Mouse (Mus musculus) erythroid progenitor cell, adult 5-6 weeks (primary cell): ENCODE data around the gene Kctd2. TPM values are rescaled to one million over a fixed set of nuclear protein-coding genes. Genes with fewer than 3 reads are reported as not detected.
"Not testable (repeated sequence)": the region's sequence is repeated elsewhere in the genome, so short reads cannot be mapped to it uniquely, and the experiment has no call there.

ENCODE experiments used
- ATAC-seq: replicated peaks from 2 replicates; pipeline ENCODE4 v1.8.0; 2016; ENCODE audit warnings: moderate number of reproducible peaks, mild to moderate bottlenecking, moderate TSS enrichment, inconsistent platforms; ENCODE audit not compliant: poor library complexity, low FRiP score, severe bottlenecking
- total RNA-seq, 2 experiments: library from RNA; stranded (forward) in 1 of 2; stranded (reverse) in 1 of 2; fragments of 150-400 nt in 1 of 2; fragments of 186-747, 209-891 nt in 1 of 2; gene quantifications; 2 replicates each; pipeline versions ENCODE4 v1.2.3 to v1.2.4; 2015 to 2017; ENCODE audit warnings: low replicate concordance in 2 of 2

The Kctd2 gene
- total RNA-seq, 2 experiments from 2014 or later: 4.2 to 8.3 TPM

- ATAC-seq: no peak
Observed at GRCm38 (mm10) chr11:115435596-115436337, 15.8 kb downstream of the Kctd2 start.

- no peak for ATAC-seq
Observed at GRCm38 (mm10) chr11:115437571-115438122, 17.7 kb downstream of the Kctd2 start.

- no peak for ATAC-seq
Observed at GRCm38 (mm10) chr11:115439326-115439725, 19.4 kb downstream of the Kctd2 start.

GRCm38 (mm10) chr11:115439906-115440595, 20.1 kb downstream of the Kctd2 start, which contains the start of gene Trim80:
TSS of gene Trim80 (plus strand) at chr11:115440545.
- no peak for ATAC-seq

GRCm38 (mm10) chr11:115441417-115441816, 21.5 kb downstream of the Kctd2 start:
- no peak for ATAC-seq

GRCm38 (mm10) chr11:115446906-115447305, 27.0 kb downstream of the Kctd2 start:
- no peak for ATAC-seq

GRCm38 (mm10) chr11:115447321-115447885, 27.5 kb downstream of the Kctd2 start:
- ATAC-seq: no peak

- no peak for ATAC-seq
Observed at GRCm38 (mm10) chr11:115448075-115448474, 28.1 kb downstream of the Kctd2 start.

GRCm38 (mm10) chr11:115448998-115449397, 29.1 kb downstream of the Kctd2 start:
- ATAC-seq: no peak

GRCm38 (mm10) chr11:115450176-115450575, 30.2 kb downstream of the Kctd2 start:
- ATAC-seq: no peak

GRCm38 (mm10) chr11:115451781-115452241, 31.9 kb downstream of the Kctd2 start:
- ATAC-seq: no peak

GRCm38 (mm10) chr11:115452281-115452860, 32.4 kb downstream of the Kctd2 start:
- no peak for ATAC-seq

- no peak for ATAC-seq
Observed at GRCm38 (mm10) chr11:115453306-115453705, 33.4 kb downstream of the Kctd2 start.

GRCm38 (mm10) chr11:115454822-115455221, 34.9 kb downstream of the Kctd2 start:
- not testable (repeated sequence) for ATAC-seq

- no peak for ATAC-seq
Observed at GRCm38 (mm10) chr11:115455619-115456018, 35.7 kb downstream of the Kctd2 start.

- no peak for ATAC-seq
Observed at GRCm38 (mm10) chr11:115456182-115456581, 36.3 kb downstream of the Kctd2 start.

GRCm38 (mm10) chr11:115457405-115457804, 37.5 kb downstream of the Kctd2 start:
- no peak for ATAC-seq

GRCm38 (mm10) chr11:115460976-115461375, 41.0 kb downstream of the Kctd2 start:
- ATAC-seq: no peak

- ATAC-seq: no peak
Observed at GRCm38 (mm10) chr11:115461846-115462242, 41.9 kb downstream of the Kctd2 start.

- ATAC-seq: no peak; the same call in 1 of the 2 replicates
Observed at GRCm38 (mm10) chr11:115462243-115462891, 42.4 kb downstream of the Kctd2 start, which contains the start of gene Slc16a5. TSS of gene Slc16a5 (plus strand) at chr11:115462474.
